Mouse (Mus musculus): ENCODE measurements around the gene Tex14. TPM values are rescaled to one million over a fixed set of nuclear protein-coding genes. Genes with fewer than 3 reads are reported as not detected.

Tex14 gene
- polyA plus RNA-seq (2014; fragmentation: Nextera tagmentation; extraction: Ambion mirVana): 0.27 and 0.71 TPM in 2 replicates

DNA sequence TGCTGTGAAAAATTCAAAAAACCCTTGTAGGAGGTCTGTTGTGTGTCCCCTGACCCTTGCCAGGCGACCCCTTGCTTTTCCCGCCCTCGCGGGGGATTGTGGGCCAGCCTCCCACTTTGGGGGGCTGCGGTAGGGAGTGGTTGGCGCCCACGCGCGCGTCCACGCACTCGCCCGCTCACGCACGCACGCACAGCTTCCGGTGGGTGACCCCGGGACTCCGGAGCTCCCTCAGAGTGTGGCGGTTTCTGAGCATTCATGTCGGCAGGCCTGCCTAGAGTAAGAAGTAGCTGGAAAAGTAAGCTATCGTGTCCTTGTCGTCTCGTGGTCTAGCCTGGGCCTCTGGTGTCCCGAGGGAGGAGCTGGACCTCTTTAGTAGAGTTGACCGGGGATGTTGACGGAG is at the start of gene Tex14, which contains the start of gene Rad51c:
Tex14 (plus strand) TSS at position 190 of the 400 bp plus-strand sequence.
Rad51c (minus strand) TSS at position 79 of the 400 bp plus-strand sequence.
- no peaks in the 10 kb centered on the region for H3K9me3 ChIP-seq (ENCODE audit: control insufficient read depth, low read length)
- peak within 1 kb of the TSS; percentile 60 for H3K4me3 ChIP-seq (ENCODE audit: low read length)
- no peaks in the 10 kb centered on the region for H3K36me3 ChIP-seq (ENCODE audit: control insufficient read depth, insufficient read depth, low read length)
- H3K27ac ChIP-seq (ENCODE audit: low read depth, low read length): peak within 1 kb of the TSS; percentile 82
- 78% methylated on average over 27 of the region's 27 CpGs for WGBS
- no peaks in the 10 kb centered on the region for H3K4me1 ChIP-seq (ENCODE audit: control insufficient read depth, insufficient read depth, low read length)
- H3K9ac ChIP-seq (ENCODE audit: low read depth, low read length): peak within 1 kb of the TSS; percentile 70
- peak; percentile 59 for ATAC-seq (ENCODE audit: low FRiP score, low TSS enrichment)
- peak within 1 kb of the TSS; percentile 64 for H3K4me2 ChIP-seq (replicated peaks; ENCODE audit: low read depth, low read length)
- no peaks in the 10 kb centered on the region for H3K27me3 ChIP-seq (ENCODE audit: control insufficient read depth, insufficient read depth, low read length)

DNA sequence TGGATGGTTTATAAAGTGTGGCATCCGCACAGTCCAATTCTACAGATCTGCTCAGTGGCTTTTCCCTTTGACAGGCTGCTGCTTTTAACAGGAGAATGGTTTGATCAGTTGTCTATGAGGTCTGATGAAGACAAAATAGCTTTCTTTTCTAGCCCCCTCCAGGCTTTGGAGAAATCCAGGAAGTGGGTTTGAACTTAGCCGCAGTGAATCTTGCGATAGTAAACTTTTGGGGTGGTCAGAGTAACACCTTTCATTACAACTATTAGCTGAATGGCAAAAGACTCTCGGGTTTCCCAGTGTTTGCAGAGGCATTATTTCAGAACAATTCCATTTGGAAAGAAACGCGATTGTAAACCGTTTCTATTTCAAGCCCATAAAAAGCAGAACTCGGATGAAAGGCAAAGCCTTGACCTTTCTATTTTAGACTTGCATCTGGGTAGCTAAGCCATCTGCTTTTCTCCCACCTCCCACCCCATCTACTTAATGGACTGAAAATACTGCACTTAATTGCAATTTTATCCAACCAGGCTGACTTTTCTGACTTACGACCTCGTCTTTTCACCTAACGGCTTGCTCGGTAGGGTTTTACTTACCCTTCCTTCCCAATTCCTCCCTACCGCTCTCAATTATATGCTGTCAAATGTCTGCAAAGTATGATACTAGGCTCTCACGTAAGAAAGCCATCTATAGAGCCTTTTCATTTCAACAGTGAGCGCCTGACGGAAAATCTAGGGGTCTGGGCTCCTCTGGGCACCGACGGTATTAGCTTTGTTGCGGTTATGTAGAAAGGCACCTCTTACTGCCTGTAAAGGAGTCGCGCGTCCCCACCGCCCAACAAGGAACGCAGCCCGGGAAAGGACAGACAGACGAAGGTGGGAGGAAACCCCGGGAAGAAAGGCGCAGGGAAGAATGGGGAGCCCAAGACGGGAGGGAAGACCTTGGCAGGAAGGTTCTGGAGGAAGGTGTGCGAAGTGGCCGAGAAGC is 47.3 kb upstream of the Tex14 start:
- peaks cover 26% of the 10 kb centered on the region for H3K27me3 ChIP-seq (ENCODE audit: control insufficient read depth, insufficient read depth, low read length)
- H3K27ac ChIP-seq (ENCODE audit: low read depth, low read length): no peak overlapping the region
- peak; percentile 33 for ATAC-seq (ENCODE audit: low FRiP score, low TSS enrichment)

GRCm38 (mm10) chr11:87358331-87359261 is 46.3 kb upstream of the Tex14 start, which contains the start of gene Ppm1e:
Gene Ppm1e (minus strand): TSS chr11:87359023.
- Histone ChIP-seq H3K27ac (ENCODE audit: low read depth, low read length) (no peak within 1 kb of the TSS), H3K4me3 (ENCODE audit: low read length) (peak within 1 kb of the TSS; percentile 73), H3K4me1 (ENCODE audit: control insufficient read depth, insufficient read depth, low read length) (no peaks in the 10 kb centered on the region), H3K4me2 (replicated peaks; ENCODE audit: low read depth, low read length) (peak within 1 kb of the TSS; percentile 79), H3K9me3 (ENCODE audit: control insufficient read depth, low read length) (no peaks in the 10 kb centered on the region), H3K9ac (ENCODE audit: low read depth, low read length) (peak within 1 kb of the TSS; percentile 43), H3K27me3 (ENCODE audit: control insufficient read depth, insufficient read depth, low read length) (peaks cover 26% of the 10 kb centered on the region), H3K36me3 (ENCODE audit: control insufficient read depth, insufficient read depth, low read length) (no peaks in the 10 kb centered on the region)
- ATAC-seq (ENCODE audit: low FRiP score, low TSS enrichment): peak; percentile 92
- 1% methylated on average over 92 of the region's 104 CpGs for WGBS

More for the DNA sequence above, 47.3 kb upstream of the Tex14 start:
- Histone ChIP-seq H3K9ac (ENCODE audit: low read depth, low read length) (peak overlapping the region; percentile 43; the same call in 1 of the 2 replicates), H3K4me1 (ENCODE audit: control insufficient read depth, insufficient read depth, low read length) (no peaks in the 10 kb centered on the region), H3K9me3 (ENCODE audit: control insufficient read depth, low read length) (no peaks in the 10 kb centered on the region), H3K4me3 (ENCODE audit: low read length) (peak overlapping the region; percentile 73), H3K4me2 (replicated peaks; ENCODE audit: low read depth, low read length) (peak overlapping the region; percentile 79), H3K36me3 (ENCODE audit: control insufficient read depth, insufficient read depth, low read length) (no peaks in the 10 kb centered on the region)
- 3% methylated on average over 31 of the region's 31 CpGs for WGBS

GRCm38 (mm10) chr11:87359262-87359612 is 45.6 kb upstream of the Tex14 start:
- Histone ChIP-seq H3K27me3 (ENCODE audit: control insufficient read depth, insufficient read depth, low read length) (peaks cover 26% of the 10 kb centered on the region), H3K27ac (ENCODE audit: low read depth, low read length) (no peak overlapping the region), H3K36me3 (ENCODE audit: control insufficient read depth, insufficient read depth, low read length) (no peaks in the 10 kb centered on the region), H3K9ac (ENCODE audit: low read depth, low read length) (peak overlapping the region; percentile 37; the same call in 1 of the 2 replicates), H3K4me3 (ENCODE audit: low read length) (peak overlapping the region; percentile 73), H3K9me3 (ENCODE audit: control insufficient read depth, low read length) (no peaks in the 10 kb centered on the region), H3K4me1 (ENCODE audit: control insufficient read depth, insufficient read depth, low read length) (no peaks in the 10 kb centered on the region), H3K4me2 (replicated peaks; ENCODE audit: low read depth, low read length) (peak overlapping the region; percentile 79)
- WGBS: 18% methylated on average over 10 of the region's 10 CpGs
- no peak for ATAC-seq (ENCODE audit: low FRiP score, low TSS enrichment)

- WGBS: 92% methylated on average over 5 of the region's 5 CpGs
- Histone ChIP-seq H3K4me2 (replicated peaks; ENCODE audit: low read depth, low read length) (no peak overlapping the region), H3K9me3 (ENCODE audit: control insufficient read depth, low read length) (no peaks in the 10 kb centered on the region), H3K4me3 (ENCODE audit: low read length) (no peak overlapping the region), H3K9ac (ENCODE audit: low read depth, low read length) (no peak overlapping the region), H3K27ac (ENCODE audit: low read depth, low read length) (no peak overlapping the region), H3K4me1 (ENCODE audit: control insufficient read depth, insufficient read depth, low read length) (no peaks in the 10 kb centered on the region), H3K36me3 (ENCODE audit: control insufficient read depth, insufficient read depth, low read length) (no peaks in the 10 kb centered on the region), H3K27me3 (ENCODE audit: control insufficient read depth, insufficient read depth, low read length) (peaks cover 6% of the 10 kb centered on the region; the same call in 1 of the 2 replicates)
- ATAC-seq (ENCODE audit: low FRiP score, low TSS enrichment): no peak
Observed at GRCm38 (mm10) chr11:87365120-87365519, 39.7 kb upstream of the Tex14 start.

DNA sequence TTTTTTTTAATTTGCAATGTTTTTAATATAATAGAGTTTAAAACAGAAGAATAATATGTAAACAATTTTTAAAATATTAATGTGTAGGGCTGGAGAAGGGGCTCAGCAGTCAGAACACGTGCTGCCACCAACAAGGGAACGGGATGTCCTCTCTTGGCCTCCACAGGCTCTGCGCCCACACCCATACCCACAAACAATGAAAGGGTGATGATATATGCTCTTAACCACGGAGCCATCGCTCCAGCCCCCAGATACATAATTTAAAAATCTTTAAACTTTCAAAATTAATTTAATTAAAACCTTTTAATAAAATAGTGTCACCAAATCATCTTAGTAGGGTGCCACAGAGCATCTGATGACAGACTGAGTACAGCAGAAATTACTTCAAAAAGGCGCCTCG is 37.8 kb upstream of the Tex14 start:
- Histone ChIP-seq H3K36me3 (ENCODE audit: control insufficient read depth, insufficient read depth, low read length) (no peaks in the 10 kb centered on the region), H3K4me2 (replicated peaks; ENCODE audit: low read depth, low read length) (no peak overlapping the region), H3K9me3 (ENCODE audit: control insufficient read depth, low read length) (no peaks in the 10 kb centered on the region), H3K27me3 (ENCODE audit: control insufficient read depth, insufficient read depth, low read length) (no peaks in the 10 kb centered on the region), H3K4me3 (ENCODE audit: low read length) (no peak overlapping the region), H3K27ac (ENCODE audit: low read depth, low read length) (no peak overlapping the region), H3K9ac (ENCODE audit: low read depth, low read length) (no peak overlapping the region), H3K4me1 (ENCODE audit: control insufficient read depth, insufficient read depth, low read length) (no peaks in the 10 kb centered on the region)
- 84% methylated on average over 7 of the region's 7 CpGs for WGBS
- ATAC-seq (ENCODE audit: low FRiP score, low TSS enrichment): no peak

GRCm38 (mm10) chr11:87367865-87368580 is 36.8 kb upstream of the Tex14 start:
- WGBS: 81% methylated on average over 9 of the region's 9 CpGs
- no peaks in the 10 kb centered on the region for H3K27me3 ChIP-seq (ENCODE audit: control insufficient read depth, insufficient read depth, low read length)
- H3K27ac ChIP-seq (ENCODE audit: low read depth, low read length): no peak overlapping the region
- no peaks in the 10 kb centered on the region for H3K36me3 ChIP-seq (ENCODE audit: control insufficient read depth, insufficient read depth, low read length)
- no peaks in the 10 kb centered on the region for H3K4me1 ChIP-seq (ENCODE audit: control insufficient read depth, insufficient read depth, low read length)
- ATAC-seq (ENCODE audit: low FRiP score, low TSS enrichment): no peak
- no peak overlapping the region for H3K4me3 ChIP-seq (ENCODE audit: low read length)
- no peaks in the 10 kb centered on the region for H3K9me3 ChIP-seq (ENCODE audit: control insufficient read depth, low read length)
- H3K9ac ChIP-seq (ENCODE audit: low read depth, low read length): no peak overlapping the region
- H3K4me2 ChIP-seq (replicated peaks; ENCODE audit: low read depth, low read length): no peak overlapping the region

DNA sequence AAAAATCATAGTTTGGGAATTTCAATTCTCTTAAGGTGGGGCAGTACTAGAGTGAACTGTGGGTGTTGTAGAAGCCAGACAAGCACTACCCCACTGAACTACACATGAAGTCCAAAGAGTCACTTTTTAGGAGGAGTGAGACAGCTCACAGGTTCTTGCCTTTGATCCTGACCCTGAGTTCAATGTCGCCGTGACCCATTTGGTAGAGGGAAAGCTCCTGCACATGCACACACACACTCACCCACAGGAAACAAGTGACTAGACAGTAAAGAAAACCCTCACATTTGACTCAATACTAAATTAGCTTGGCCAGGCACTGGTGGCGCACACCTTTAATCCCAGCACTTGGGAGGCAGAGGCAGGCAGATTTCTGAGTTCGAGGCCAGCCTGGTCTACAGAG is 20.3 kb upstream of the Tex14 start:
- 86% methylated on average over 4 of the region's 4 CpGs for WGBS

More for the DNA sequence above, 20.3 kb upstream of the Tex14 start:
- no peaks in the 10 kb centered on the region for H3K36me3 ChIP-seq (ENCODE audit: control insufficient read depth, insufficient read depth, low read length)
- no peaks in the 10 kb centered on the region for H3K4me1 ChIP-seq (ENCODE audit: control insufficient read depth, insufficient read depth, low read length)
- H3K27ac ChIP-seq (ENCODE audit: low read depth, low read length): no peak overlapping the region
- H3K4me3 ChIP-seq (ENCODE audit: low read length): no peak overlapping the region
- ATAC-seq (ENCODE audit: low FRiP score, low TSS enrichment): no peak
- no peaks in the 10 kb centered on the region for H3K9me3 ChIP-seq (ENCODE audit: control insufficient read depth, low read length)
- no peak overlapping the region for H3K9ac ChIP-seq (ENCODE audit: low read depth, low read length)
- no peak overlapping the region for H3K4me2 ChIP-seq (replicated peaks; ENCODE audit: low read depth, low read length)
- H3K27me3 ChIP-seq (ENCODE audit: control insufficient read depth, insufficient read depth, low read length): no peaks in the 10 kb centered on the region

Data from kidney, embryonic 14.5 days (tissue).